Mouse (Mus musculus) midbrain, embryonic 11.5 days (tissue): ENCODE data around the gene Zzef1. TPM values are rescaled to one million over a fixed set of nuclear protein-coding genes. Genes with fewer than 3 reads are reported as not detected.
A peak's percentile ranks its signal among the peaks of the same experiment; 100 is the strongest.

Source experiments
- ATAC-seq: fragments of 200-750 bp; cut with Nextera tagmentation; 2 replicates; pipeline ENCODE4 v1.8.0; 2017; ENCODE audit warnings: moderate TSS enrichment, moderate library complexity; ENCODE audit not compliant: low FRiP score
- DNase-seq: peaks from one replicate; pipeline ENCODE4 v3.0.0; 2015; ENCODE audit warnings: low spot score; ENCODE audit errors: missing footprints
- H3K27ac ChIP-seq: fragments of 300-500 bp; sonication (generic); 2 replicates; pipeline ENCODE4 v1.5.1; 2014; ENCODE audit warnings: low read depth, low read length
- H3K27me3 ChIP-seq: fragments of 300-500 bp; sonication (generic); 2 replicates; pipeline ENCODE4 v1.6.1; 2014; ENCODE audit warnings: mild to moderate bottlenecking, low read length, moderate library complexity, mixed read lengths; ENCODE audit not compliant: control insufficient read depth, insufficient read depth
- H3K36me3 ChIP-seq: fragments of 300-500 bp; sonication (generic); 2 replicates; pipeline ENCODE4 v1.6.1; 2014; ENCODE audit warnings: mild to moderate bottlenecking, low read length, moderate library complexity, mixed read lengths; ENCODE audit not compliant: control insufficient read depth, insufficient read depth
- H3K4me1 ChIP-seq: fragments of 300-500 bp; sonication (generic); 2 replicates; pipeline ENCODE4 v1.6.1; 2014; ENCODE audit warnings: low read length; ENCODE audit not compliant: control insufficient read depth, insufficient read depth
- H3K4me2 ChIP-seq: fragments of 300-500 bp; sonication (generic); 2 replicates; pipeline ENCODE4 v1.6.1; 2014; ENCODE audit warnings: mild to moderate bottlenecking, moderate library complexity
- H3K4me3 ChIP-seq: fragments of 300-500 bp; sonication (generic); 2 replicates; pipeline ENCODE4 v1.5.1; 2014; ENCODE audit warnings: low read depth, low read length
- H3K9ac ChIP-seq: fragments of 300-500 bp; sonication (generic); 2 replicates; pipeline ENCODE4 v1.6.1; 2014; ENCODE audit warnings: low read length
- H3K9me3 ChIP-seq: fragments of 300-500 bp; sonication (generic); 2 replicates; pipeline ENCODE4 v1.6.1; 2016; ENCODE audit warnings: low read length; ENCODE audit not compliant: control insufficient read depth
- WGBS: fragments of 180-500 bp; shearing (Covaris S2); extraction: QIAGEN DNeasy Blood & Tissue Kit; methylation state at CpG from one replicate; pipeline ENCODE4 v1.1.7; 2014; 5-methylcytosine and 5-hydroxymethylcytosine counted together
- microRNA-seq: library from miRNA; unstranded; fragments of <30 nt; microRNA quantifications from one replicate; pipeline ENCODE4, GENCODE M21; 2017
- polyA plus RNA-seq: library from polyadenylated mRNA; unstranded; fragments of >200 nt; fragmentation: Nextera tagmentation; extraction: Ambion mirVana; gene quantifications from 2 replicates; pipeline ENCODE4 v1.2.1, GENCODE M21; 2014

Zzef1 gene
- polyA plus RNA-seq, 1 experiment from 2014 or later = 8.3 TPM

DNA sequence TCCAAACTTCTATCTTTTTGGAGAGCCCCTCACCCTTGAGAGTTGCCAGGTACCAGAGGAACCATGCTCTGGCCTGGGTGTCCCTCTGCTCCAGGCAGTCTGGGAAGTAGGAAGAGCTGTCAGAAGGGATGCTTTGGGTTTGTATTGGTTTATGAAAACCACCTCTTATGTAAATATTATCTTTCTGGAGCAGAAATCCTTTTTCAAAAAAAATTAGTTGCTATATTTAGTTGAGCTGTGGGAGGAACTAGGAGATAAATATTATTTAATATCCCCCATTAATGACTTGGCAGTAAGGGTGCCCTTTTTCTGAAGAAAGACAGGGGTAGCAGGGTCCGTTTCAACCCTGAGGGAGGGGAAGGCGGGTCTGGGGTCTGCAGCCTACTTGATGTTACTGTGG, 166.4 kb downstream of the Zzef1 start:
- Histone ChIP-seq H3K27ac (no peak overlapping the region), H3K9ac (no peak overlapping the region), H3K4me1 (no peaks in the 10 kb centered on the region), H3K4me3 (no peak overlapping the region), H3K36me3 (no peaks in the 10 kb centered on the region), H3K4me2 (no peak overlapping the region), H3K9me3 (no peaks in the 10 kb centered on the region), H3K27me3 (peaks cover 36% of the 10 kb centered on the region)
- ATAC-seq = no peak
- 93% methylated on average over 2 of the region's 2 CpGs for WGBS
- DNase-seq = peak; percentile 31

DNA sequence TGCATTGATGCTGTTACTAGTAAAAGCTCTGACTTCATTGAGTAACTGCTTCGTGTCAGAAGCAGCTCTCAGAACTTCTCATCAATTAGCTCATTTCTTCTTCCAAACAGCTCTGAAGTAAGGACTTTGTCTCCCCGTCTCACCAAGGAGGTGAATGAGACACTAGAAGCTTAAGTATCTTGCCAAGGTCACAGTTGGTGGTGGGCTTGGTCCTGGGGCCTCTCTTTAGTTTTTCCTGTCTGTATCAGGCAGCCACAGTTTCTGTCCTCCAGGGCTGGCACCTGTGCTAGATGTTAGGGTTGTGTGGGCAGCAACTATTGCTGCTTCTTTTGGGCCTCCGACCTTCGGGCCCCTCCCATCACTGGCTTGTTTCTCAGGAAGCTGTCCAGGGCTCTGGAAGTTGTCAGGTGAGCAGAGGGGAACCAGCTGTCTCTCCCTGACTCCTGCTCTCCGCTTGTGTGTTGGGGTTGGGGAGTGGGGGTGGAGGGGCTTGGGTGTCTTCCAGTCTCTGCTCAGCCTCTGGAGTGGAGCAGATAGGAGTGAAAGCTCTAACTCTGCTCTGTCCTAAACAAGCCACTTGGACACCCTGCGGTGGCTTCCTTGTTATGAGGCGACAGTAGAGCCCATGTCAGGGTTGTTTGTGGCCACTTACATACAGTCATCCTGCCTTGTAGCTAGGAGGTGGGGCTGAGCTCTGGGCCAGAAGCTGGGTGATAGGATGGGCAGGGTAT, 167.2 kb downstream of the Zzef1 start:
- H3K27ac ChIP-seq = no peak overlapping the region
- H3K9ac ChIP-seq = no peak overlapping the region
- H3K36me3 ChIP-seq = no peaks in the 10 kb centered on the region
- WGBS = 66% methylated on average over 7 of the region's 7 CpGs
- no peak overlapping the region for H3K4me2 ChIP-seq
- no peak for ATAC-seq
- DNase-seq = no peak
- H3K4me1 ChIP-seq = no peaks in the 10 kb centered on the region
- H3K9me3 ChIP-seq = no peaks in the 10 kb centered on the region
- no peak overlapping the region for H3K4me3 ChIP-seq
- peaks cover 36% of the 10 kb centered on the region for H3K27me3 ChIP-seq

DNA sequence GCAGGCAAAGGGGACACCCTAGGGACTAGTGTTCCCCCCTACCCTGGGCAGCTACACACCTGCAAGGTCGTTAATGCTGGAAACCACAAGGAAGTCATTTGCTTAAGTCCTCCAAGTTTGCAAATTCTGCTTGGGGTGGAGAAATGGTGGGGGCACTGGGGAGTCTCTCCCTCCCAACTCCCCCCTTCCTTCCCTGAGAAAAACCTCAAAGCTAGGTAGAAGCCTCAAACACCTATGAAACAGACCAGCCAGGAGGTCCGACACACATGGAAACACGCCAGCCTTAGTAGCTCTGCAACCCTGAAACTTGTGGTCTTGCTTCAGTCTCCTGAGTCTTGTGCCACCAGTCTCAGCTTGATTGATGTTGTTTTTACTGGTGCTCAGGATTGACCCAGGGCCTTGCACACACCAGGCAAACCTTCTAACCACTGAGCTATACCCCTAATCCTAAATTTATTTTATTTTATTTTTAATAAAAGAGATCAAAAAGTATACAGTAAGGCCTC, 167.8 kb downstream of the Zzef1 start:
- 70% methylated on average over 3 of the region's 3 CpGs for WGBS
- Histone ChIP-seq H3K4me1 (no peaks in the 10 kb centered on the region), H3K36me3 (no peaks in the 10 kb centered on the region), H3K27me3 (peaks cover 36% of the 10 kb centered on the region), H3K4me2 (no peak overlapping the region), H3K4me3 (no peak overlapping the region), H3K9me3 (no peaks in the 10 kb centered on the region), H3K9ac (no peak overlapping the region), H3K27ac (no peak overlapping the region)
- no peak for ATAC-seq
- no peak for DNase-seq

DNA sequence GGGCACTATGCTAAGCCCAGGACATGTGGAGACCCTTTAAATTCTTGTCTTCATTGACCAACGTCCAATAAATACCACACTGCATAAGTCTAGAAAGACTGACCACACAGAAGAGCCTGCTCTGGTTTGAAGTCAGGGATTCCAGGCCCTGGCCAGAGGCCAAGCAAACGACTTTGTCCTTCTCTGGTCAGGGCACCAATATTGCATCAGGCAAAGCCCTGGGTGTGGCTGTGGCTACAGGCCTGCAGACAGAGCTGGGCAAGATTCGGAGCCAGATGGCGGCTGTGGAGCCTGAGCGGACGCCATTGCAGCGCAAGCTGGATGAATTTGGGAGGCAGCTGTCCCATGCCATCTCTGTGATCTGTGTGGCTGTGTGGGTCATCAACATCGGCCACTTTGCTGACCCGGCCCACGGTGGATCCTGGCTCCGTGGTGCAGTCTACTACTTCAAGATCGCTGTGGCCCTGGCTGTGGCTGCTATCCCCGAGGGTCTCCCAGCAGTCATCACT, 179.0 kb downstream of the Zzef1 start:
- Histone ChIP-seq H3K27me3 (no peaks in the 10 kb centered on the region), H3K9ac (no peak overlapping the region), H3K36me3 (no peaks in the 10 kb centered on the region), H3K4me2 (no peak overlapping the region), H3K4me1 (no peaks in the 10 kb centered on the region), H3K27ac (no peak overlapping the region), H3K4me3 (no peak overlapping the region), H3K9me3 (no peaks in the 10 kb centered on the region)
- ATAC-seq (no peak), DNase-seq (no peak)
- WGBS = 82% methylated on average over 13 of the region's 13 CpGs

Small RNA genes lying within 50 kb of the gene (microRNA-seq; reads per million reads assigned to microRNA genes)
- gene Gm44467 = not detected

Other genes starting within 250 kb of the Zzef1 start
- not detected in 2 replicates for gene Spns3, start 245.7 kb upstream of the Zzef1 start, polyA plus RNA-seq
- 121 and 137 TPM in 2 replicates for gene Ube2g1, start 188.9 kb upstream of the Zzef1 start, polyA plus RNA-seq
- 28.7 and 33.0 TPM in 2 replicates for gene Ankfy1, start 106.2 kb upstream of the Zzef1 start, polyA plus RNA-seq
- gene Cyb5d2, start 84 bp upstream of the Zzef1 start, polyA plus RNA-seq = 3.0 and 4.7 TPM in 2 replicates
- gene Atp2a3, start 164.9 kb downstream of the Zzef1 start, polyA plus RNA-seq = 0.59 and 0.95 TPM in 2 replicates
- gene P2rx1, start 202.9 kb downstream of the Zzef1 start, polyA plus RNA-seq = 1.2 and 1.3 TPM in 2 replicates
- gene Camkk1, start 222.8 kb downstream of the Zzef1 start, polyA plus RNA-seq = 3.7 and 4.2 TPM in 2 replicates